Mouse (Mus musculus) stomach, postnatal 0 days (tissue): ENCODE data around the gene Lpp.

ENCODE experiments used
- CTCF ChIP-seq: IDR thresholded peaks from 2 replicates; pipeline ENCODE4 v1.5.1; 2016; ENCODE audit warnings: antibody characterized with exemption, low read depth, mild to moderate bottlenecking, moderate library complexity
- EP300 ChIP-seq: optimal IDR thresholded peaks from 2 replicates; pipeline ENCODE3; 2016; ENCODE audit warnings: antibody characterized with exemption

GRCm38 (mm10) chr16:24494531-24494930, 101.2 kb downstream of the Lpp start:
- TF ChIP-seq CTCF (no peak), EP300 (peak; percentile 52)
